Mouse (Mus musculus) cerebral cortex, adult 2 months (tissue): Measurements from ENCODE around the gene Zfp398.

Experiments used
- WGBS: fragments of 180-500 bp; shearing (Covaris S2); methylation state at CpG from one replicate; pipeline ENCODE4 v1.1.7; 2018; 5-methylcytosine and 5-hydroxymethylcytosine counted together

The Zfp398 gene

DNA sequence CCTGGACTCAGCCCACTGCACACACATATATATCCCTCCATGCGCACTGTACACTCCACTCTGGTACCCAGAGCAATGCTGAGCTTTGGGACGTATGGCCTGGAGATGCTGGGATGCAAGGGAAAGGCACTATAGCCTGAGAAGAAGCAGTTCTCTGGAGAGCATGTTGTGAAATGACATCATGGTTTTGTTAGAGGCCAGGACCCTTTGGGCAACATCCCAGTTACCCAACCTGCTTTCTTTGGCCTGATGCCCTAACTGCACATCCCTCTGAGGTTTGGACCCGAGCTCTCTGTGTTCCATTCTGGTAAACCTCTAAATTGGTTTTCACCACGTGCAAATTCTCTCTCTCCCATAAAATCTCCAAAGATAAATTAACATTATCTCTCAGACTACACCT is 68.1 kb downstream of the Zfp398 start:
- WGBS: 72% methylated on average over 4 of the region's 4 CpGs

DNA sequence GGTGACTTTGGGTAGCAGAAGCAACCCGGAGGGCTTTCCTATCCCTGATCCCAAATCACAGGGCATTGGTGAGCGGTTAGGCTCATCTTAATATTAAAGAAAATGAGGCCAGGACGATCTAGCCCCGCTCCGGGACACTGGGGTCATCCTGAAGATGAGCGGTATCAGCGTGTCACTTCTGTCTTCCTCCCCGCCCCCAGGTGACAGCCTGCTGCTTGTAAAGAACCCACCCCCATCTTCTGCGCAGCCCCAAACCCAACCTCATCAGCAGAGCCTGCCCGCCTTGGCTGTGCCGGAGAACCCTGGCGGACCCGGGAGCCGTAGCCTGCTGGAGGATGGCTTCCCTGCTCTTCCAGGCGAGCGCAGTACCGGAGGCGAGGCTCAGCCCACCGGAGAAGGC is 68.9 kb downstream of the Zfp398 start:
- whole genome bisulfite sequencing: 82% methylated on average over 19 of the region's 19 CpGs

DNA sequence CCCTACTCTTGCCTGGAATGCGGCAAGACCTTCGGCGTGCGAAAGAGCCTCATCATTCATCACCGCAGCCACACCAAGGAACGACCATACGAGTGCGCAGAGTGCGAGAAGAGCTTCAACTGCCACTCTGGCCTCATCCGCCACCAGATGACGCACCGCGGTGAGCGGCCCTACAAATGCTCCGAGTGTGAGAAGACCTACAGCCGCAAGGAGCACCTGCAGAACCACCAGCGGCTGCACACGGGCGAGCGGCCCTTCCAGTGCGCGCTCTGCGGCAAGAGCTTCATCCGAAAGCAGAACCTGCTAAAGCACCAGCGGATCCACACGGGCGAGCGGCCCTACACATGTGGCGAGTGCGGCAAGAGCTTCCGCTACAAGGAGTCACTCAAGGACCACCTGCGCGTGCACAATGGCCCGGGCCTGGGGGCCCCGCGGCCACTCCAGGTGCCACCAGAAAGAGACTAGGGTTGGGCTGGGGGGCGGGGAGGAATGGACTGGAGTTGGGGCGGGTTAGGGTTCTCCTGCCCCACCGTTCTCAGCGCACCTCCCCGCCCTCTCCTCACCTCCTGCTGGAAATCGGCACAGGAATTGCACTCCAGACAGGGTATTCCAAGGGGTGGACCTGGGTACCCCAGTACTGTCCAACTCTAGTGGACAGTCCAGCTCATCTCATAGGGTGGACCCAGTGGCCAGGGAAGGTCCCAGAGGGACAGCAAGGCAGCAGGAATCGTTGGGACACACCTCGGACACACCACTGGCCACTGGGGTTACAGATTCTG is 69.6 kb downstream of the Zfp398 start:
- 78% methylated on average over 44 of the region's 44 CpGs for WGBS

GRCm38 (mm10) chr6:47906326-47906725 is 70.9 kb downstream of the Zfp398 start:
- 97% methylated on average over 5 of the region's 5 CpGs for WGBS

DNA sequence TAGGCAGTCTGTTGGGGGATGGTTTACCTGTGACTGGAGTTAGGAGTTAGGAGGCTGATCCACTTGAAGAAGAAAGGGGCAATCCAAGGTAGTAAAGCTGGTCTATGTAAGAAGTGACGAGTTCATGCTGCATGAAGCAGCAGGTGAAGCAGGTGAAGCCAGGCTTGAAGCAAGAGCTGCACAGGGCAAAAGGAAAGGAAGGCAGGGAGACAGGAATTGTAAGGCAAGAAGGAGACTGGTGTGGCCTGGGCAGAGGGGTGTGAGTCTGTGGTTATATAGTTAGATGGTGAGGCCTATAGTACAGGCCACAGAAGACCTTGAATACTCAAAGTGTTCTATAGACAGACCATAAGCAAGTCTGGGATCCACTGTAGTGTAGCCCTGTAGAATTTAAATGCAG is 73.5 kb downstream of the Zfp398 start:
- 86% methylated on average over 1 of the region's 1 CpGs for WGBS

DNA sequence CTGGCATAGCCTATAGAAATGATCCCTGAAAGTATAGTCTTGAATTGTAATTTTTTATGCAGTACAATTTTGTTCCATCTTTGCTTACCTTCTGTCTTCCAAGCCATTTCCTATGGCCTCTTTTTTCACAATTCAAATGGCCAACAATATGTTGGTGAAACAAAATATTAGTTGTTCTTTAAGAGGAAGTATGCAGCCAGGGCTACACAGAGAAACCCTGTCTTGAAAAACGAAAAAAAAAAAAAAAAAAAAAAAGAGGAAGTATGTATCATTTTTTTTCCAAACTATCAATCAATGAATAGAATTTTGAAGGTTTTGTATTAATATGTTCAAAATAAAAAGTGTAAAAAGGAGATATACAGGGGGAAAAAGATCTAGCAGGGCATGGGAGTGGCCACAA is 76.2 kb downstream of the Zfp398 start:
- WGBS: 42% methylated on average over 1 of the region's 1 CpGs

- WGBS: 46% methylated on average over 3 of the region's 3 CpGs
These were observed 77.5 kb downstream of the Zfp398 start for GRCm38 (mm10) chr6:47912991-47913390.

DNA sequence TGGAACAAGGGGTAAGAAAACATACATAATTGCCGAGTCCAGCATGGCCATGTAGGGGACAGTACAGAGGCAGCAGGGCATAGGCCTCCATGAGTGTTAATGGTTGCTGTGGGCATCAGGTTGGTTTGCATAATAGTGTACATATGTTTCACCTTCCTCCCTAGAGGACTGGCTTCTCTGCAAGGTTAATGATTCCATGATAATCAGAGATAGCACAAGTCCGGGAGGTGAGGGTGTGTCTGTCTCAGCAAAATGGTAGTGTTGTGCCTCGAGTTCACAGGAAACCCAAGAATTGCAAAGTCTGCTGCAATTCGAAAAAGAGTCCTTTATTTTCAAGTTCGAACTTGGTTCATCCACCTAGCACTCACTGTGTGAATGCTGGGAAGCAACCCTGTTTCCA is 81.6 kb downstream of the Zfp398 start:
- whole genome bisulfite sequencing: 83% methylated on average over 5 of the region's 5 CpGs

- 87% methylated on average over 3 of the region's 3 CpGs for WGBS
These were observed 83.4 kb downstream of the Zfp398 start for GRCm38 (mm10) chr6:47918768-47919274.

GRCm38 (mm10) chr6:47919646-47920446 is 84.4 kb downstream of the Zfp398 start:
- 26% methylated on average over 11 of the region's 11 CpGs for whole genome bisulfite sequencing

- 1% methylated on average over 67 of the region's 67 CpGs for WGBS
These were observed 85.2 kb downstream of the Zfp398 start, which contains the start of gene Zfp212 for GRCm38 (mm10) chr6:47920447-47921340. TSS of gene Zfp212 (plus strand) at chr6:47920476.
